Mouse (Mus musculus): ENCODE measurements at regions not wholly inside any gene's neighbourhood (a gene's known extent, or its start where the extent isn't known, plus 50 kb on each side); places are given as distances from the start of the nearest gene placed in this dataset.
A peak's percentile ranks its signal among the peaks of the same experiment; 100 is the strongest.

GRCm38 (mm10) chr17:88175951-88176623, 111.0 kb upstream of the Fbxo11 start:
- no peak for DNase-seq

- no peak for DNase-seq
Observed at GRCm38 (mm10) chr17:88190735-88191134, 125.6 kb upstream of the Fbxo11 start.

- no peak for DNase-seq
Observed at GRCm38 (mm10) chr17:88191444-88191843, 126.4 kb upstream of the Fbxo11 start.

GRCm38 (mm10) chr17:88191930-88192807, 127.1 kb upstream of the Fbxo11 start:
- no peak for DNase-seq

- no peak for DNase-seq
Observed at GRCm38 (mm10) chr17:88194693-88195092, 129.6 kb upstream of the Fbxo11 start.

- no peak for DNase-seq
Observed at GRCm38 (mm10) chr17:88195303-88195702, 130.2 kb upstream of the Fbxo11 start.

GRCm38 (mm10) chr17:88195893-88196292, 130.8 kb upstream of the Fbxo11 start:
- no peak for DNase-seq

GRCm38 (mm10) chr17:88196322-88196721, 131.2 kb upstream of the Fbxo11 start:
- DNase-seq = no peak

GRCm38 (mm10) chr17:88197381-88197780, 132.3 kb upstream of the Fbxo11 start:
- DNase-seq = no peak

- no peak for DNase-seq
Observed at GRCm38 (mm10) chr17:88201249-88201970, 136.3 kb upstream of the Fbxo11 start.

GRCm38 (mm10) chr17:88202214-88202613, 137.1 kb upstream of the Fbxo11 start:
- DNase-seq = no peak

- no peak for DNase-seq
Observed at GRCm38 (mm10) chr17:88209565-88209964, 144.5 kb upstream of the Fbxo11 start.

GRCm38 (mm10) chr17:88212121-88212520, 147.0 kb upstream of the Fbxo11 start:
- DNase-seq = no peak

- DNase-seq = no peak
Observed at GRCm38 (mm10) chr17:88214746-88215145, 149.7 kb upstream of the Fbxo11 start.

GRCm38 (mm10) chr17:88222379-88222955, 157.4 kb upstream of the Fbxo11 start:
- no peak for DNase-seq

- DNase-seq = no peak
Observed at GRCm38 (mm10) chr17:88240476-88240875, 175.4 kb upstream of the Fbxo11 start.

GRCm38 (mm10) chr17:88248625-88249024, 183.5 kb upstream of the Fbxo11 start:
- DNase-seq = no peak

GRCm38 (mm10) chr17:88251949-88252521, 186.9 kb upstream of the Fbxo11 start:
- DNase-seq = peak; percentile 58

GRCm38 (mm10) chr17:88255744-88256598, 184.5 kb upstream of the Foxn2 start:
- peak; percentile 82 for DNase-seq

GRCm38 (mm10) chr17:88256599-88257544, 183.6 kb upstream of the Foxn2 start:
- peak; percentile 73 for DNase-seq
